Mouse (Mus musculus): ENCODE data around the gene Adamtsl1.

Adamtsl1 gene

GRCm38 (mm10) chr4:85513792-85514191, at the start of gene Adamtsl1:
Adamtsl1 (plus strand) TSS chr4:85514172.
- no peak for DNase-seq (ENCODE audit: low read depth)

GRCm38 (mm10) chr4:85483586-85483985, 30.4 kb upstream of the Adamtsl1 start:
- no peak for DNase-seq (ENCODE audit: low read depth)

- DNase-seq (ENCODE audit: low read depth), result no peak
Measured at GRCm38 (mm10) chr4:85486316-85486946, 27.5 kb upstream of the Adamtsl1 start.

- no peak for DNase-seq (ENCODE audit: low read depth)
Measured at GRCm38 (mm10) chr4:85505718-85506117, 8.3 kb upstream of the Adamtsl1 start.

- DNase-seq (ENCODE audit: low read depth), result no peak
Measured at GRCm38 (mm10) chr4:85506976-85507375, 7.0 kb upstream of the Adamtsl1 start.

GRCm38 (mm10) chr4:85507491-85507890, 6.5 kb upstream of the Adamtsl1 start:
- no peak for DNase-seq (ENCODE audit: low read depth)

GRCm38 (mm10) chr4:85513288-85513687, 684 bp upstream of the Adamtsl1 start:
- DNase-seq (ENCODE audit: low read depth), result no peak

GRCm38 (mm10) chr4:85514205-85514681, 271 bp downstream of the Adamtsl1 start:
- DNase-seq (ENCODE audit: low read depth), result no peak

- no peak for DNase-seq (ENCODE audit: low read depth)
Measured at GRCm38 (mm10) chr4:85526966-85527566, 13.1 kb downstream of the Adamtsl1 start.

GRCm38 (mm10) chr4:85529852-85530251, 15.9 kb downstream of the Adamtsl1 start:
- DNase-seq (ENCODE audit: low read depth), result no peak

- no peak for DNase-seq (ENCODE audit: low read depth)
Measured at GRCm38 (mm10) chr4:85539677-85540076, 25.7 kb downstream of the Adamtsl1 start.

- no peak for DNase-seq (ENCODE audit: low read depth)
Measured at GRCm38 (mm10) chr4:85543221-85543620, 29.2 kb downstream of the Adamtsl1 start.

- DNase-seq (ENCODE audit: low read depth), result no peak
Measured at GRCm38 (mm10) chr4:85554696-85555095, 40.7 kb downstream of the Adamtsl1 start.

- no peak for DNase-seq (ENCODE audit: low read depth)
Measured at GRCm38 (mm10) chr4:85559753-85560152, 45.8 kb downstream of the Adamtsl1 start.

- no peak for DNase-seq (ENCODE audit: low read depth)
Measured at GRCm38 (mm10) chr4:85585426-85585825, 71.5 kb downstream of the Adamtsl1 start.

- no peak for DNase-seq (ENCODE audit: low read depth)
Measured at GRCm38 (mm10) chr4:85588928-85589327, 75.0 kb downstream of the Adamtsl1 start.

- no peak for DNase-seq (ENCODE audit: low read depth)
Measured at GRCm38 (mm10) chr4:85591037-85591436, 77.1 kb downstream of the Adamtsl1 start.

- DNase-seq (ENCODE audit: low read depth), result no peak
Measured at GRCm38 (mm10) chr4:85594159-85594558, 80.2 kb downstream of the Adamtsl1 start.

GRCm38 (mm10) chr4:85613331-85613730, 99.4 kb downstream of the Adamtsl1 start:
- DNase-seq (ENCODE audit: low read depth), result no peak

GRCm38 (mm10) chr4:85618746-85619145, 104.8 kb downstream of the Adamtsl1 start:
- no peak for DNase-seq (ENCODE audit: low read depth)

GRCm38 (mm10) chr4:85619261-85619660, 105.3 kb downstream of the Adamtsl1 start:
- no peak for DNase-seq (ENCODE audit: low read depth)

GRCm38 (mm10) chr4:85629381-85629780, 115.4 kb downstream of the Adamtsl1 start:
- DNase-seq (ENCODE audit: low read depth), result no peak

- no peak for DNase-seq (ENCODE audit: low read depth)
Measured at GRCm38 (mm10) chr4:85669271-85669670, 155.3 kb downstream of the Adamtsl1 start.

GRCm38 (mm10) chr4:85669735-85670134, 155.8 kb downstream of the Adamtsl1 start:
- DNase-seq (ENCODE audit: low read depth), result no peak

Measured in NIH3T3 (cell line).